Mouse (Mus musculus): Measurements from ENCODE around the gene Trim68. TPM values are rescaled to one million over a fixed set of nuclear protein-coding genes. Genes with fewer than 3 reads are reported as not detected.

Trim68 gene
- 17.1 to 19.9 TPM (median 18.1 TPM) in 4 replicates for total RNA-seq (2023; ENCODE audit: inconsistent age)

GRCm38 (mm10) chr7:102686944-102687501 is at the start of gene Trim68:
TSS of gene Trim68 (minus strand) at chr7:102687327.

GRCm38 (mm10) chr7:102727391-102727790 is 40.3 kb upstream of the Trim68 start, which contains the start of gene Olfr559:
TSS of gene Olfr559 (minus strand) at chr7:102727491.

GRCm38 (mm10) chr7:102718970-102719369 is 31.8 kb upstream of the Trim68 start, which contains the start of gene Olfr33:
TSS of gene Olfr33 (minus strand) at chr7:102719070.

GRCm38 (mm10) chr7:102701915-102702314 is 14.8 kb upstream of the Trim68 start, which contains the start of gene Olfr558:
TSS of gene Olfr558 (plus strand) at chr7:102702215.

GRCm38 (mm10) chr7:102695358-102696125 is 8.4 kb upstream of the Trim68 start, which contains the start of gene Olfr557:
TSS of gene Olfr557 (plus strand) at chr7:102695910.

GRCm38 (mm10) chr7:102664599-102664998 is 22.5 kb downstream of the Trim68 start, which contains the start of gene Olfr556:
TSS of gene Olfr556 (plus strand) at chr7:102664899.

GRCm38 (mm10) chr7:102658523-102658922 is 28.6 kb downstream of the Trim68 start, which contains the start of gene Olfr555:
TSS of gene Olfr555 (plus strand) at chr7:102658823.

GRCm38 (mm10) chr7:102638132-102638531 is 49.0 kb downstream of the Trim68 start, which contains the start of gene Olfr554:
TSS of gene Olfr554 (plus strand) at chr7:102638432.

Other genes with a start within 250 kb of the Trim68 start
- 36.5 to 47.4 TPM (median 43.8 TPM) in 4 replicates for gene Rrm1, start 245.6 kb downstream of the Trim68 start, total RNA-seq (2023; ENCODE audit: inconsistent age)
- gene Olfr543, start 205.6 kb downstream of the Trim68 start, total RNA-seq (2023; ENCODE audit: inconsistent age): not detected in 4 replicates
- not detected in 4 replicates for gene Olfr544, start 199.0 kb downstream of the Trim68 start, total RNA-seq (2023; ENCODE audit: inconsistent age)
- gene Olfr545, start 187.8 kb downstream of the Trim68 start, total RNA-seq (2023; ENCODE audit: inconsistent age): not detected in 4 replicates
- not detected in 4 replicates for gene Olfr547, start 152.6 kb downstream of the Trim68 start, total RNA-seq (2023; ENCODE audit: inconsistent age)
- gene Olfr548-ps1, start 146.4 kb downstream of the Trim68 start, total RNA-seq (2023; ENCODE audit: inconsistent age): not detected in 4 replicates
- not detected in 4 replicates for gene Olfr549, start 137.5 kb downstream of the Trim68 start, total RNA-seq (2023; ENCODE audit: inconsistent age)
- 33.8 to 44.8 TPM (median 38.9 TPM) in 4 replicates for gene Trim21, start 121.8 kb downstream of the Trim68 start, total RNA-seq (2023; ENCODE audit: inconsistent age)
- gene Olfr550, start 115.9 kb downstream of the Trim68 start, total RNA-seq (2023; ENCODE audit: inconsistent age): not detected in 4 replicates
- not detected in 4 replicates for gene Olfr551, start 95.4 kb downstream of the Trim68 start, total RNA-seq (2023; ENCODE audit: inconsistent age)
- 0.16 to 0.18 TPM in 2 of 4 replicates, not detected in the others for gene Olfr552, start 89.6 kb downstream of the Trim68 start, total RNA-seq (2023; ENCODE audit: inconsistent age)
- gene Olfr553, start 69.1 kb downstream of the Trim68 start, total RNA-seq (2023; ENCODE audit: inconsistent age): not detected in 4 replicates
- gene Olfr554, start 48.9 kb downstream of the Trim68 start, total RNA-seq (2023; ENCODE audit: inconsistent age): not detected in 4 replicates
- not detected in 4 replicates for gene Olfr555, start 28.5 kb downstream of the Trim68 start, total RNA-seq (2023; ENCODE audit: inconsistent age)
- gene Olfr556, start 22.4 kb downstream of the Trim68 start, total RNA-seq (2023; ENCODE audit: inconsistent age): not detected in 4 replicates
- not detected in 4 replicates for gene Olfr557, start 8.6 kb upstream of the Trim68 start, total RNA-seq (2023; ENCODE audit: inconsistent age)
- gene Olfr558, start 14.9 kb upstream of the Trim68 start, total RNA-seq (2023; ENCODE audit: inconsistent age): not detected in 4 replicates
- not detected in 4 replicates for gene Olfr33, start 31.7 kb upstream of the Trim68 start, total RNA-seq (2023; ENCODE audit: inconsistent age)
- gene Olfr559, start 40.2 kb upstream of the Trim68 start, total RNA-seq (2023; ENCODE audit: inconsistent age): not detected in 4 replicates
- not detected in 4 replicates for gene Olfr560, start 72.0 kb upstream of the Trim68 start, total RNA-seq (2023; ENCODE audit: inconsistent age)
- gene Olfr78, start 72.1 kb upstream of the Trim68 start, total RNA-seq (2023; ENCODE audit: inconsistent age): not detected in 4 replicates
- not detected in 4 replicates for gene Olfr561, start 83.9 kb upstream of the Trim68 start, total RNA-seq (2023; ENCODE audit: inconsistent age)
- gene Olfr564, start 116.2 kb upstream of the Trim68 start, total RNA-seq (2023; ENCODE audit: inconsistent age): not detected in 4 replicates
- gene Olfr566, start 171.4 kb upstream of the Trim68 start, total RNA-seq (2023; ENCODE audit: inconsistent age): not detected in 4 replicates
- gene Olfr568, start 189.8 kb upstream of the Trim68 start, total RNA-seq (2023; ENCODE audit: inconsistent age): not detected in 4 replicates
- not detected in 4 replicates for gene Olfr569, start 203.6 kb upstream of the Trim68 start, total RNA-seq (2023; ENCODE audit: inconsistent age)
- gene Olfr570, start 207.2 kb upstream of the Trim68 start, total RNA-seq (2023; ENCODE audit: inconsistent age): not detected in 4 replicates
- 0.10 to 0.19 TPM in 2 of 4 replicates, not detected in the others for gene Olfr571, start 230.2 kb upstream of the Trim68 start, total RNA-seq (2023; ENCODE audit: inconsistent age)
- gene Olfr572, start 237.1 kb upstream of the Trim68 start, total RNA-seq (2023; ENCODE audit: inconsistent age): not detected in 4 replicates